Comparison of ENCODE assay signal across 8 mouse cellular contexts in the genomic region with DNA sequence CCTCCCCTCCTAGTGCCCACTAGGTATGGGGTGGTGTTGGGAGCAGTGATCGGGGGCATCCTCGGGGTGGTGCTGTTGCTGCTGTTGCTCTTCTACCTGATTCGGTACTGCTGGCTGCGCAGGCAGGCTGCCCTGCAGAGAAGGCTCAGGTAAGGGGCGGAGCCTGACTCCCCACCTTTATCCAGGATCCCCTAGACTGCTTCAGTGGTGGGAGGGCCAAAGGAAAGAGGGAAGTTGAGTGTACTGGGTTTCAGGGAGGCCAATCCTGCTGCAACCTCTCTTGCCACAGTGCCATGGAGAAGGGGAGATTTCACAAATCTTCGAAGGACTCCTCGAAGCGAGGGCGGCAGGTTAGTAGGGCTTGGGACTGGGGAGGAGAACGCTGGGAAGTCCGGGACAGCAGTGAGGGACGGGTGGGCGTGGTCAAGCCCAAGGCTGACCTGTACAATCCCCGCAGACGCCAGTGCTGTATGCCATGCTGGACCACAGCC. TPM values are rescaled to one million over a fixed set of nuclear protein-coding genes. Genes with fewer than 3 reads are reported as not detected.
DNase-seq lines count a peak whose midpoint lies in the region; ATAC-seq lines count a peak whose summit lies in the region.

No protein-coding gene starts in this region.

- no peak overlapping the region for H3K27ac ChIP-seq in forebrain, embryonic 15.5 days (replicated peaks)
- no peak overlapping the region for H3K27ac ChIP-seq in limb, embryonic 11.5 days (replicated peaks; ENCODE audit: low read depth, low read length)
- no peak overlapping the region for H3K27ac ChIP-seq in midbrain, embryonic 14.5 days (replicated peaks; ENCODE audit: low read depth, low read length)

- 2% methylated on average over 15 of the region's 15 CpGs for WGBS in forebrain, embryonic 15.5 days
- 3% methylated on average over 15 of the region's 15 CpGs for WGBS in limb, embryonic 11.5 days
- 4% methylated on average over 15 of the region's 15 CpGs for WGBS in midbrain, embryonic 14.5 days

- H3K27me3 ChIP-seq in forebrain, embryonic 15.5 days, result peaks cover 25% of the 10 kb centered on the region
- H3K27me3 ChIP-seq in limb, embryonic 11.5 days (ENCODE audit: control insufficient read depth, insufficient read depth, low read length), result peaks cover 12% of the 10 kb centered on the region; the same call in 1 of the 2 replicates
- peaks cover 13% of the 10 kb centered on the region for H3K27me3 ChIP-seq in midbrain, embryonic 14.5 days (ENCODE audit: control insufficient read depth, insufficient read depth, low read length)

- H3K36me3 ChIP-seq in forebrain, embryonic 15.5 days, result no peaks in the 10 kb centered on the region
- H3K36me3 ChIP-seq in limb, embryonic 11.5 days (ENCODE audit: control insufficient read depth, insufficient read depth, low read length), result no peaks in the 10 kb centered on the region
- H3K36me3 ChIP-seq in midbrain, embryonic 14.5 days (ENCODE audit: control insufficient read depth, insufficient read depth, low read length), result no peaks in the 10 kb centered on the region

- DNase-seq in lung, adult 18-20 months, result peak; percentile 62 to 73
- DNase-seq in lung, postnatal 14 days, result no peak
- DNase-seq in limb, embryonic 11.5 days (ENCODE audit: low spot score), result peak; percentile 29
- no peak for DNase-seq in midbrain, embryonic 14.5 days
- no peak for DNase-seq in cerebellum, postnatal 14 days
- no peak for DNase-seq in frontal cortex, postnatal 36 days (ENCODE audit: low spot score in 2 of 2)
- DNase-seq in spleen, postnatal 36 days (ENCODE audit: low spot score in 2 of 2), result no peak

- no peak overlapping the region; the same call in 1 of the 2 replicates for H3K4me3 ChIP-seq in forebrain, embryonic 15.5 days
- H3K4me3 ChIP-seq in limb, embryonic 11.5 days (ENCODE audit: low read depth, low read length), result peak overlapping the region; percentile 23
- H3K4me3 ChIP-seq in midbrain, embryonic 14.5 days (replicated peaks; ENCODE audit: low read depth, low read length), result peak overlapping the region; percentile 14; the same call in 1 of the 2 replicates

- no peaks in the 10 kb centered on the region for H3K9me3 ChIP-seq in forebrain, embryonic 15.5 days
- H3K9me3 ChIP-seq in limb, embryonic 11.5 days (ENCODE audit: control insufficient read depth, low read length), result no peaks in the 10 kb centered on the region
- no peaks in the 10 kb centered on the region for H3K9me3 ChIP-seq in midbrain, embryonic 14.5 days (ENCODE audit: control insufficient read depth, low read length)

- H3K9ac ChIP-seq in forebrain, embryonic 15.5 days (replicated peaks), result no peak overlapping the region
- no peak overlapping the region for H3K9ac ChIP-seq in limb, embryonic 11.5 days (ENCODE audit: low read length)
- no peak overlapping the region; the same call in 1 of the 2 replicates for H3K9ac ChIP-seq in midbrain, embryonic 14.5 days (replicated peaks; ENCODE audit: low read length)

- no peak for ATAC-seq in forebrain, embryonic 15.5 days (replicated peaks)
- no peak for ATAC-seq in limb, embryonic 11.5 days (ENCODE audit: insufficient number of reproducible peaks, low FRiP score, low TSS enrichment, low read depth)
- ATAC-seq in midbrain, embryonic 14.5 days (ENCODE audit: low FRiP score, low TSS enrichment), result no peak

- no peaks in the 10 kb centered on the region for H3K4me1 ChIP-seq in forebrain, embryonic 15.5 days
- no peaks in the 10 kb centered on the region for H3K4me1 ChIP-seq in limb, embryonic 11.5 days (ENCODE audit: control insufficient read depth, insufficient read depth, low read length)
- 0 out of 2 replicates have a peak, but pooled peaks cover 3% of the 10 kb centered on the region for H3K4me1 ChIP-seq in midbrain, embryonic 14.5 days (ENCODE audit: control insufficient read depth, insufficient read depth, low read length)

- peak overlapping the region; percentile 23 for H3K4me2 ChIP-seq in forebrain, embryonic 15.5 days (replicated peaks)
- peak overlapping the region; percentile 44 for H3K4me2 ChIP-seq in limb, embryonic 11.5 days (ENCODE audit: low read depth, severe bottlenecking)
- H3K4me2 ChIP-seq in midbrain, embryonic 14.5 days (ENCODE audit: low read length), result peak overlapping the region; percentile 45

RNA-seq across cellular contexts. Expression of a gene that starts 9.0 kb away (rescaled TPM):
- 0.23 TPM in 1 of 2 replicates, not detected in the other for polyA plus RNA-seq in forebrain, embryonic 15.5 days (2015; fragmentation: Nextera tagmentation; extraction: Ambion mirVana)
- polyA plus RNA-seq in limb, embryonic 11.5 days (2014; fragmentation: Nextera tagmentation; extraction: Ambion mirVana), result 0.61 and 0.68 TPM in 2 replicates
- polyA plus RNA-seq in midbrain, embryonic 14.5 days (2014; fragmentation: Nextera tagmentation; extraction: Ambion mirVana), result 0.39 and 0.51 TPM in 2 replicates

RNA-seq across cellular contexts. Expression of a gene that starts 9.1 kb away (rescaled TPM):
- polyA plus RNA-seq in forebrain, embryonic 15.5 days (2015; fragmentation: Nextera tagmentation; extraction: Ambion mirVana), result 211 and 213 TPM in 2 replicates
- 267 and 288 TPM in 2 replicates for polyA plus RNA-seq in limb, embryonic 11.5 days (2014; fragmentation: Nextera tagmentation; extraction: Ambion mirVana)
- 295 and 310 TPM in 2 replicates for polyA plus RNA-seq in midbrain, embryonic 14.5 days (2014; fragmentation: Nextera tagmentation; extraction: Ambion mirVana)

RNA-seq across cellular contexts. Expression of a gene that starts 36.5 kb away (rescaled TPM):
- polyA plus RNA-seq in forebrain, embryonic 15.5 days (2015; fragmentation: Nextera tagmentation; extraction: Ambion mirVana), result 7.1 and 9.8 TPM in 2 replicates
- polyA plus RNA-seq in limb, embryonic 11.5 days (2014; fragmentation: Nextera tagmentation; extraction: Ambion mirVana), result 2.7 and 4.3 TPM in 2 replicates
- 20.0 and 20.5 TPM in 2 replicates for polyA plus RNA-seq in midbrain, embryonic 14.5 days (2014; fragmentation: Nextera tagmentation; extraction: Ambion mirVana)

RNA-seq across cellular contexts. Expression of a gene that starts 45.8 kb away (rescaled TPM):
- 4.0 and 10.3 TPM in 2 replicates for polyA plus RNA-seq in forebrain, embryonic 15.5 days (2015; fragmentation: Nextera tagmentation; extraction: Ambion mirVana)
- 0.96 and 1.7 TPM in 2 replicates for polyA plus RNA-seq in limb, embryonic 11.5 days (2014; fragmentation: Nextera tagmentation; extraction: Ambion mirVana)
- 2.7 and 4.2 TPM in 2 replicates for polyA plus RNA-seq in midbrain, embryonic 14.5 days (2014; fragmentation: Nextera tagmentation; extraction: Ambion mirVana)

RNA-seq across cellular contexts. Expression of a gene that starts 54.2 kb away (rescaled TPM):
- 0.22 and 0.38 TPM in 2 replicates for polyA plus RNA-seq in forebrain, embryonic 15.5 days (2015; fragmentation: Nextera tagmentation; extraction: Ambion mirVana)
- polyA plus RNA-seq in limb, embryonic 11.5 days (2014; fragmentation: Nextera tagmentation; extraction: Ambion mirVana), result 0.15 and 0.21 TPM in 2 replicates
- polyA plus RNA-seq in midbrain, embryonic 14.5 days (2014; fragmentation: Nextera tagmentation; extraction: Ambion mirVana), result 0.34 and 0.39 TPM in 2 replicates

Comparison
In these comparisons a context has a peak if more than half of its experiments do, and no peak if none do; other contexts are left out.
1. DNase-seq: peak in lung, adult 18-20 months (2 of 2) and limb, embryonic 11.5 days (single experiment); none in lung, postnatal 14 days (single experiment), midbrain, embryonic 14.5 days (single experiment), cerebellum, postnatal 14 days (0 of 2), frontal cortex, postnatal 36 days (0 of 2) and spleen, postnatal 36 days (0 of 2).
2. Peak in every context shown above with its lines, with median percentiles within 50 percentile points of each other: H3K4me2 ChIP-seq.